Mouse (Mus musculus): ENCODE results near the gene Cdcp2. TPM values are rescaled to one million over a fixed set of nuclear protein-coding genes. Genes with fewer than 3 reads are reported as not detected.

Gene Cdcp2
- polyA plus RNA-seq, 1 experiment from 2014 or later: not detected

GRCm38 (mm10) chr4:107156983-107157401, 60.3 kb downstream of the Cdcp2 start:
- WGBS: 97% methylated on average over 4 of the region's 4 CpGs
- H3K4me3 ChIP-seq (ENCODE audit: low read depth, low read length): no peak overlapping the region

DNA sequence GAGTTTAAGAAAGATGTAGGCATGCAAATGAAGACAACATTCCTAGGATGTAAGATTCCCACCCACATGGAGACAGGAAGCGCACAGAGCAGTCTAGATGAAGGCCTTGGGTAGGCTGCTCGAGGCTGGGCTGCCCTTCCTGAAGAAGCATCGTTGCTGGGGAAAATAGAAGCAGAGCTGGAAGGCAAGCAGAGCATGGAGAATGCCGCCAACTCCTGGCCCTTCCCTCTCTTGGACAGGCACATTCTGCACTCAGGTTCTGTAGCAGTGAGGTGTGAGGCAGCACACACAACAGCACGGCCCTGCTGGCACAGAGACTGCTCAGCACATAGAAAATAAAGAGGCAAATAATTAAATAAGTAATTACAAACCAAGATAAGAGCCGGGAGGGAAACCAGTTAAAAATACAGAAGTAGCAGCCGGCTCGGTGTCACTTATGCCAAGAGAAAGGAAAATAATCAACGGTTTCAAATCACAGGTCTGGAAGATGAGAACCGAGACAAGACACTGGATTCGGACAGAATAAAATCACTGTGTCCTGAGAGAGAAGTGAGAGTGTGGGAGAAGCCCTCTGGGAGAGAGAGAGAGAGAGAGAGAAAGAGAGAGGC, 62.6 kb downstream of the Cdcp2 start:
- DNase-seq (ENCODE audit: low spot score) (no peak), ATAC-seq (no peak)
- 89% methylated on average over 11 of the region's 11 CpGs for WGBS
- Histone ChIP-seq H3K4me2 (ENCODE audit: low read length) (no peak overlapping the region), H3K9me3 (replicated peaks; ENCODE audit: control insufficient read depth, low read length) (no peaks in the 10 kb centered on the region), H3K27ac (ENCODE audit: low read depth, low read length) (no peak overlapping the region), H3K4me3 (ENCODE audit: low read depth, low read length) (no peak overlapping the region), H3K27me3 (replicated peaks; ENCODE audit: control insufficient read depth, insufficient read depth, low read length) (no peaks in the 10 kb centered on the region), H3K36me3 (ENCODE audit: control insufficient read depth, insufficient read depth, low read length) (peaks cover 24% of the 10 kb centered on the region), H3K9ac (ENCODE audit: low read length) (no peak overlapping the region), H3K4me1 (ENCODE audit: control insufficient read depth, insufficient read depth, low read length) (no peaks in the 10 kb centered on the region)

More at GRCm38 (mm10) chr4:107156983-107157401, 60.3 kb downstream of the Cdcp2 start:
- no peak for DNase-seq (ENCODE audit: low spot score)
- H3K27ac ChIP-seq (ENCODE audit: low read depth, low read length): no peak overlapping the region
- ATAC-seq: no peak
- no peak overlapping the region for H3K9ac ChIP-seq (ENCODE audit: low read length)
- no peaks in the 10 kb centered on the region for H3K4me1 ChIP-seq (ENCODE audit: control insufficient read depth, insufficient read depth, low read length)
- H3K36me3 ChIP-seq (ENCODE audit: control insufficient read depth, insufficient read depth, low read length): peaks cover 27% of the 10 kb centered on the region
- H3K27me3 ChIP-seq (replicated peaks; ENCODE audit: control insufficient read depth, insufficient read depth, low read length): no peaks in the 10 kb centered on the region
- no peak overlapping the region for H3K4me2 ChIP-seq (ENCODE audit: low read length)
- H3K9me3 ChIP-seq (replicated peaks; ENCODE audit: control insufficient read depth, low read length): no peaks in the 10 kb centered on the region

DNA sequence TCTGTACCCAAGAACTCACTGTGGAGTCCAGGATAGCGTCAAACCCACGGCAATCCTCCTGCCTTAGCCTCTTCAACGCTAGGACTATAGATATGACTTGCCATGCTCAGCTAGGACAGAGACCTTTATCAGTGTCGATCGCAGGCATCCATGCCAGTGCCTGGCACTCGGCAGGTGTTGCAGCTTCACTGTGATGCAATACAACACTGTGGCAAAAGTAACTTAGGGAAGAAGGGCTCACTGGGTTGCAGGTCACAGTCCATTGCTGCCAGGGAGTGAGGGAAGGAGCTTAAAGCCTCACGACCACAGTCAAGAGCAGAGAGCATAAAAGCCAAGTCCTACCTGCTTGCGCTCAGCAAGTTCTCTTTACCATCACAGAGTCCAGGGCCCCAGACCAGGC, 63.5 kb downstream of the Cdcp2 start:
- WGBS: 90% methylated on average over 8 of the region's 8 CpGs
- no peaks in the 10 kb centered on the region for H3K9me3 ChIP-seq (replicated peaks; ENCODE audit: control insufficient read depth, low read length)
- H3K4me3 ChIP-seq (ENCODE audit: low read depth, low read length): no peak overlapping the region
- no peak overlapping the region for H3K27ac ChIP-seq (ENCODE audit: low read depth, low read length)
- no peak for ATAC-seq
- no peak overlapping the region for H3K4me2 ChIP-seq (ENCODE audit: low read length)
- peaks cover 29% of the 10 kb centered on the region for H3K36me3 ChIP-seq (ENCODE audit: control insufficient read depth, insufficient read depth, low read length)
- no peaks in the 10 kb centered on the region for H3K4me1 ChIP-seq (ENCODE audit: control insufficient read depth, insufficient read depth, low read length)
- H3K9ac ChIP-seq (ENCODE audit: low read length): no peak overlapping the region
- DNase-seq (ENCODE audit: low spot score): no peak
- no peaks in the 10 kb centered on the region for H3K27me3 ChIP-seq (replicated peaks; ENCODE audit: control insufficient read depth, insufficient read depth, low read length)

Other genes with a start within 250 kb of the Cdcp2 start
- gene Ssbp3, start 186.2 kb upstream of the Cdcp2 start, polyA plus RNA-seq (2014; fragmentation: Nextera tagmentation; extraction: Ambion mirVana): 118 and 127 TPM in 2 replicates
- 94.0 and 95.6 TPM in 2 replicates for gene Mrpl37, start 30.0 kb upstream of the Cdcp2 start, polyA plus RNA-seq (2014; fragmentation: Nextera tagmentation; extraction: Ambion mirVana)
- 3.6 and 4.1 TPM in 2 replicates for gene Cyb5rl, start 29.9 kb upstream of the Cdcp2 start, polyA plus RNA-seq (2014; fragmentation: Nextera tagmentation; extraction: Ambion mirVana)
- gene Tmem59, start 81.5 kb downstream of the Cdcp2 start, polyA plus RNA-seq (2014; fragmentation: Nextera tagmentation; extraction: Ambion mirVana): 385 and 418 TPM in 2 replicates
- gene Tceanc2, start 82.2 kb downstream of the Cdcp2 start, polyA plus RNA-seq (2014; fragmentation: Nextera tagmentation; extraction: Ambion mirVana): 28.0 and 29.3 TPM in 2 replicates
- not detected in 2 replicates for gene Ldlrad1, start 112.3 kb downstream of the Cdcp2 start, polyA plus RNA-seq (2014; fragmentation: Nextera tagmentation; extraction: Ambion mirVana)
- gene Lrrc42, start 156.6 kb downstream of the Cdcp2 start, polyA plus RNA-seq (2014; fragmentation: Nextera tagmentation; extraction: Ambion mirVana): 60.0 and 60.9 TPM in 2 replicates
- 33.3 and 40.8 TPM in 2 replicates for gene Hspb11, start 156.7 kb downstream of the Cdcp2 start, polyA plus RNA-seq (2014; fragmentation: Nextera tagmentation; extraction: Ambion mirVana)
- gene Dio1, start 210.3 kb downstream of the Cdcp2 start, polyA plus RNA-seq (2014; fragmentation: Nextera tagmentation; extraction: Ambion mirVana): not detected in 2 replicates
- 57.9 and 66.4 TPM in 2 replicates for gene Yipf1, start 217.5 kb downstream of the Cdcp2 start, polyA plus RNA-seq (2014; fragmentation: Nextera tagmentation; extraction: Ambion mirVana)